Mouse (Mus musculus): ENCODE measurements at regions not wholly inside any gene's neighbourhood (a gene's known extent, or its start where the extent isn't known, plus 50 kb on each side); places are given as distances from the start of the nearest gene placed in this dataset.

DNA sequence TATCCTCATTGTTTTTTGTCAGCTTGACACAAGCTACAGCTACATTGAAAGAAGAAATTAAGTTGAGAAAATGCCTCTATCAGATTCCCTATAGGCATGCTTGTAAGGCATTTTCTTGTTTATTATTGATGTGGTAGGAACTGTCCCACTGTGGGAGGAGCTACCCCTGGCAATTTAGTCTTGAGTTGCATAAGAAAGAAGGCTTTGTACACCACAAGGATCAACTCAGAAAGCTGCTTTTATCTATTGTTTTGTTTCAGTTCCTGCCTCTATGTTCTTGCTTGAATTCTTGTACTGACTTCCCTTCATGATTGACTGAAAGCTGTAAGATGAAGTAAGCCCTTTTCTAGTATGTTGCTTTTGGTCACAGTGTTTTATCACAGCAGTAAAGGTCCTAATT is 271.8 kb upstream of the Fat3 start:
- DNase-seq (ENCODE audit: extremely low read depth), result no peak
- in situ Hi-C loops (cut with MboI; ENCODE audit: low pct_ligation_motif_present, low pct_unique_long_range_greater_than_20kb, low sequenced_read_pairs), result no loop called here
- TF ChIP-seq RAD21 (IDR thresholded peaks at IDR 0.05; ENCODE audit: low read depth, low read length) (no peak), ZKSCAN1 (IDR thresholded peaks at IDR 0.05; ENCODE audit: borderline replicate concordance, low read depth, low read length) (no peak), KAT2A (IDR thresholded peaks at IDR 0.05; ENCODE audit: insufficient replicate concordance, low read length) (no peak), NRF1 (IDR thresholded peaks at IDR 0.05; ENCODE audit: low read depth, low read length) (no peak), MXI1 (IDR thresholded peaks at IDR 0.05; ENCODE audit: low read depth, low read length) (no peak), EP300 (IDR thresholded peaks at IDR 0.05; ENCODE audit: low read length) (no peak), E2F4 (IDR thresholded peaks at IDR 0.05; ENCODE audit: insufficient replicate concordance, low read depth, low read length) (no peak), JUND (conservative IDR thresholded peaks at IDR 0.05; ENCODE audit: low read depth, low read length) (no peak), BHLHE40 (IDR thresholded peaks at IDR 0.05; ENCODE audit: low read depth, low read length) (no peak), UBTF (IDR thresholded peaks at IDR 0.05; ENCODE audit: low read depth, low read length) (no peak), JUN (IDR thresholded peaks at IDR 0.05; ENCODE audit: insufficient read depth, low read depth, low read length) (no peak), ELF1 (IDR thresholded peaks at IDR 0.05; ENCODE audit: low read depth, low read length) (no peak), MYC (IDR thresholded peaks at IDR 0.05; ENCODE audit: low read depth, low read length) (no peak), MEF2A (IDR thresholded peaks at IDR 0.05; ENCODE audit: borderline replicate concordance, low read depth, low read length) (no peak), TCF12 (IDR thresholded peaks at IDR 0.05; ENCODE audit: low read depth, low read length) (no peak), MAX (IDR thresholded peaks at IDR 0.05; ENCODE audit: low read length) (no peak), ZNF384 (IDR thresholded peaks at IDR 0.05; ENCODE audit: low read depth, low read length) (no peak), CTCF (conservative IDR thresholded peaks at IDR 0.05 in 1 of 2, IDR thresholded peaks at IDR 0.05 in 1 of 2; ENCODE audit: low read depth in 2 of 2, low read length in 2 of 2) (no peak), RCOR1 (conservative IDR thresholded peaks at IDR 0.05; ENCODE audit: low read depth, low read length) (no peak)
- Histone ChIP-seq H3K9me3 (replicated peaks; ENCODE audit: low read length) (no peaks in the 10 kb centered on the region), H3K79me2 (replicated peaks; ENCODE audit: control insufficient read depth, extremely low read depth, insufficient read depth, poor library complexity, severe bottlenecking) (no peaks in the 10 kb centered on the region), H3K9ac (ENCODE audit: insufficient read depth, low read depth) (no peak overlapping the region), H3K27me3 (replicated peaks) (no peaks in the 10 kb centered on the region), H3K4me3 (replicated peaks in 1 of 3; ENCODE audit: low read depth in 2 of 3, low read length in 2 of 3, poor library complexity in 1 of 3) (no peak overlapping the region), H3K4me1 (ENCODE audit: control insufficient read depth in 1 of 2, insufficient read depth in 2 of 2) (no peaks in the 10 kb centered on the region), H3K27ac (ENCODE audit: insufficient read depth, low read depth) (no peak overlapping the region), H3K36me3 (replicated peaks in 1 of 2; ENCODE audit: control insufficient read depth in 1 of 2, insufficient read depth in 1 of 2, low read length in 1 of 2) (no peaks in the 10 kb centered on the region), H3K4me2 (ENCODE audit: insufficient read depth, low read depth, poor library complexity, severe bottlenecking) (no peak overlapping the region)
- dilution Hi-C loops (cut with MboI; ENCODE audit: extremely low pct_ligation_motif_present, extremely low pct_unique_long_range_greater_than_20kb, low sequenced_read_pairs), result no loop called here

DNA sequence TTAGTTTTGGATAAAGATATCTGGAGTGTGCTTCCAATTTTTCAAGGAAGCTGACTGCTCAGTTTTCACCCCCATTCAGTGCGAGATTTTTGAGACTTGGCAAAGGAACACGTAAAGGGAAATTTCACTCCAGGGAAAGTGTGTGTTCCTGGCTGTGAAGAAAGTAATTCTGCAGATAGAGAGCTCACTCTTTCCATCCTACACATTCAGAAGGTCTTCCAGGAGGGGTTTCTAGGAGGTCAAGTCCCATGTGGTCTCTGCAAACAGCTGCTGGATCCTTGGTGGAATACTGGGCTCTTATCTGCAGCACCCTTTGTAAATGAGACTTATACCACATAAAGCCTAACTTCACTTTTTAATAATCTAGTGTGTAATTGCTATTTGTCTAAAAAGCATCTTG is 226.6 kb upstream of the Fat3 start:
- no peak for DNase-seq (ENCODE audit: extremely low read depth)
- Histone ChIP-seq H3K27ac (ENCODE audit: insufficient read depth, low read depth) (no peak overlapping the region), H3K36me3 (replicated peaks in 1 of 2; ENCODE audit: control insufficient read depth in 1 of 2, insufficient read depth in 1 of 2, low read length in 1 of 2) (no peaks in the 10 kb centered on the region), H3K4me3 (replicated peaks in 1 of 3; ENCODE audit: low read depth in 2 of 3, low read length in 2 of 3, poor library complexity in 1 of 3) (no peak overlapping the region), H3K27me3 (replicated peaks) (no peaks in the 10 kb centered on the region), H3K4me2 (ENCODE audit: insufficient read depth, low read depth, poor library complexity, severe bottlenecking) (no peak overlapping the region), H3K4me1 (ENCODE audit: control insufficient read depth in 1 of 2, insufficient read depth in 2 of 2) (no peaks in the 10 kb centered on the region), H3K79me2 (replicated peaks; ENCODE audit: control insufficient read depth, extremely low read depth, insufficient read depth, poor library complexity, severe bottlenecking) (no peaks in the 10 kb centered on the region), H3K9me3 (replicated peaks; ENCODE audit: low read length) (no peaks in the 10 kb centered on the region), H3K9ac (ENCODE audit: insufficient read depth, low read depth) (no peak overlapping the region)
- dilution Hi-C loops (cut with MboI; ENCODE audit: extremely low pct_ligation_motif_present, extremely low pct_unique_long_range_greater_than_20kb, low sequenced_read_pairs), result no loop called here
- in situ Hi-C loops (cut with MboI; ENCODE audit: low pct_ligation_motif_present, low pct_unique_long_range_greater_than_20kb, low sequenced_read_pairs), result no loop called here
- TF ChIP-seq MXI1 (IDR thresholded peaks at IDR 0.05; ENCODE audit: low read depth, low read length) (no peak), CHD2 (IDR thresholded peaks at IDR 0.05; ENCODE audit: low read length) (no peak), ZMIZ1 (IDR thresholded peaks at IDR 0.05; ENCODE audit: low read depth, low read length) (no peak)
